ENCODE assay signal across 28 mouse cellular contexts in genomic region chr14:118813111-118813510, GRCm38 (mm10). TPM values are rescaled to one million over a fixed set of nuclear protein-coding genes. Genes with fewer than 3 reads are reported as not detected.
DNase-seq lines count a peak whose midpoint lies in the region; ATAC-seq lines count a peak whose summit lies in the region.
"Had no signal": no experiment of that assay in that cellular context is flagged by ENCODE, and none has a peak within 500 bp of the region (broad histone marks: within the 10 kb centered on the region; RNA-seq: fewer than 3 reads in every experiment).

No protein-coding gene starts in this region.

- 0 out of 2 replicates have a peak, but pooled peaks cover 17% of the 10 kb centered on the region for H3K27me3 ChIP-seq in heart, embryonic 10.5 days (ENCODE audit: insufficient read depth, poor library complexity, severe bottlenecking)
- H3K27me3 ChIP-seq in midbrain, embryonic 11.5 days (ENCODE audit: control insufficient read depth, insufficient read depth, low read length) = no peaks in the 10 kb centered on the region
- peaks cover 7% of the 10 kb centered on the region; the same call in 1 of the 2 replicates for H3K27me3 ChIP-seq in midbrain, embryonic 10.5 days (ENCODE audit: low read depth, poor library complexity, severe bottlenecking)
- H3K27me3 ChIP-seq: embryonic facial prominence, embryonic 13.5 days; forebrain, embryonic 15.5 days; hindbrain, embryonic 15.5 days had no signal

- WGBS in heart, embryonic 10.5 days = 68% methylated on average over 7 of the region's 7 CpGs
- WGBS in midbrain, embryonic 11.5 days = 74% methylated on average over 7 of the region's 7 CpGs
- WGBS in midbrain, embryonic 10.5 days = 76% methylated on average over 7 of the region's 7 CpGs

- H3K9me3 ChIP-seq in heart, embryonic 10.5 days = no peaks in the 10 kb centered on the region
- no peaks in the 10 kb centered on the region for H3K9me3 ChIP-seq in midbrain, embryonic 11.5 days (ENCODE audit: control insufficient read depth, low read length)
- H3K9me3 ChIP-seq in midbrain, embryonic 10.5 days (replicated peaks) = 0 out of 2 replicates have a peak, but pooled peaks cover 5% of the 10 kb centered on the region
- H3K9me3 ChIP-seq: embryonic facial prominence, embryonic 13.5 days; forebrain, embryonic 15.5 days; heart, embryonic 15.5 days; hindbrain, embryonic 12.5 days; hindbrain, embryonic 15.5 days had no signal

- intact Hi-C loops in heart, postnatal 10 days (cut with DNase I) = no loop called here

- ATAC-seq in midbrain, embryonic 11.5 days (ENCODE audit: low FRiP score) = no peak
- ATAC-seq: activated CD4-positive, CD25-positive, alpha-beta regulatory T cell, adult 4 months; forebrain, embryonic 15.5 days; intestine, postnatal 0 days had no signal

- H3K9ac ChIP-seq in midbrain, embryonic 11.5 days (ENCODE audit: low read length) = no peak overlapping the region
- H3K9ac ChIP-seq: embryonic facial prominence, embryonic 13.5 days; forebrain, embryonic 12.5 days; forebrain, embryonic 15.5 days; heart, embryonic 12.5 days; heart, embryonic 15.5 days; hindbrain, embryonic 12.5 days; hindbrain, embryonic 15.5 days had no signal

- no peak overlapping the region for H3K27ac ChIP-seq in heart, embryonic 10.5 days
- no peak overlapping the region for H3K27ac ChIP-seq in midbrain, embryonic 11.5 days (ENCODE audit: low read depth, low read length)
- no peak overlapping the region for H3K27ac ChIP-seq in midbrain, embryonic 10.5 days (replicated peaks)
- H3K27ac ChIP-seq: embryonic facial prominence, embryonic 10.5 days; embryonic facial prominence, embryonic 13.5 days; forebrain, embryonic 12.5 days; forebrain, embryonic 15.5 days; gastrocnemius, adult 2 months; heart, embryonic 15.5 days; hindbrain, embryonic 12.5 days; hindbrain, embryonic 15.5 days had no signal

- H3K36me3 ChIP-seq in heart, embryonic 10.5 days = no peaks in the 10 kb centered on the region
- H3K36me3 ChIP-seq in midbrain, embryonic 11.5 days (ENCODE audit: control insufficient read depth, insufficient read depth, low read length) = no peaks in the 10 kb centered on the region
- H3K36me3 ChIP-seq in midbrain, embryonic 10.5 days = no peaks in the 10 kb centered on the region
- H3K36me3 ChIP-seq: embryonic facial prominence, embryonic 10.5 days; embryonic facial prominence, embryonic 13.5 days; forebrain, embryonic 12.5 days; forebrain, embryonic 15.5 days; heart, embryonic 12.5 days; heart, embryonic 15.5 days; hindbrain, embryonic 12.5 days; hindbrain, embryonic 15.5 days had no signal

- no peak overlapping the region for H3K4me2 ChIP-seq in midbrain, embryonic 11.5 days
- H3K4me2 ChIP-seq: embryonic facial prominence, embryonic 13.5 days; forebrain, embryonic 12.5 days; forebrain, embryonic 15.5 days; heart, embryonic 12.5 days; heart, embryonic 15.5 days; hindbrain, embryonic 12.5 days; hindbrain, embryonic 15.5 days had no signal

- no peak overlapping the region for H3K4me3 ChIP-seq in heart, embryonic 10.5 days
- no peak overlapping the region for H3K4me3 ChIP-seq in midbrain, embryonic 11.5 days (ENCODE audit: low read depth, low read length)
- H3K4me3 ChIP-seq in midbrain, embryonic 10.5 days = no peak overlapping the region
- H3K4me3 ChIP-seq: embryonic facial prominence, embryonic 10.5 days; embryonic facial prominence, embryonic 13.5 days; erythroblast, embryonic 14.5 days; forebrain, embryonic 12.5 days; forebrain, embryonic 15.5 days; gastrocnemius, adult 2 months; heart, embryonic 12.5 days; heart, embryonic 15.5 days; hindbrain, embryonic 12.5 days; hindbrain, embryonic 15.5 days had no signal

- 0 out of 2 replicates have a peak, but pooled peaks cover 9% of the 10 kb centered on the region for H3K4me1 ChIP-seq in heart, embryonic 10.5 days
- H3K4me1 ChIP-seq in midbrain, embryonic 11.5 days (ENCODE audit: control insufficient read depth, insufficient read depth, low read length) = no peaks in the 10 kb centered on the region; the same call in 1 of the 2 replicates
- H3K4me1 ChIP-seq in midbrain, embryonic 10.5 days = no peaks in the 10 kb centered on the region
- H3K4me1 ChIP-seq: embryonic facial prominence, embryonic 10.5 days; forebrain, embryonic 12.5 days; forebrain, embryonic 15.5 days; hindbrain, embryonic 12.5 days; hindbrain, embryonic 15.5 days had no signal

- DNase-seq in cerebellum, postnatal 10 days = peak; percentile 29 to 36
- no peak for DNase-seq in cerebellum, adult 8-10 months
- peak; percentile 28 to 31 for DNase-seq in heart, postnatal 10 days
- no peak for DNase-seq in heart, embryonic 10.5 days (ENCODE audit: low spot score)
- DNase-seq in midbrain, embryonic 11.5 days (ENCODE audit: low spot score, missing footprints) = peak; percentile 19
- DNase-seq in midbrain, embryonic 10.5 days (ENCODE audit: low spot score) = no peak
- DNase-seq: adrenal gland, adult 8-10 months; adrenal gland, postnatal 25 days; cerebellum, adult 18-20 months; cerebellum, adult 9-11 months; cerebellum, postnatal 36 days; embryo, embryonic 11 days; gastrocnemius, adult 2 months; gastrocnemius, postnatal 14 days; heart, adult 18-20 months; heart, postnatal 14 days had no signal

RNA-seq across cellular contexts. Expression of gene Cldn10, which starts 25.4 kb away (rescaled TPM):
- under 1 TPM in 1 of 2 experiments, not detected in 1; 0.60 TPM for total RNA-seq in heart, postnatal 10 days (2021)
- polyA plus RNA-seq in heart, embryonic 10.5 days (2016; fragmentation: Nextera tagmentation; extraction: Ambion mirVana) = 0.15 and 0.70 TPM in 2 replicates
- 0.66 and 0.86 TPM in 2 replicates for polyA plus RNA-seq in midbrain, embryonic 11.5 days (2014; fragmentation: Nextera tagmentation; extraction: Ambion mirVana)
- polyA plus RNA-seq in midbrain, embryonic 10.5 days (2016; fragmentation: Nextera tagmentation; extraction: Ambion mirVana) = 0.99 and 1.4 TPM in 2 replicates
- total RNA-seq: gastrocnemius, adult 2 months; gastrocnemius, postnatal 14 days; hematopoietic stem cell, adult 5-6 weeks had no signal
- polyA plus RNA-seq: erythroblast, embryonic 14.5 days had no signal

Comparison
In these comparisons a context has a peak if more than half of its experiments do, and no peak if none do; other contexts are left out.
1. DNase-seq: peak in cerebellum, postnatal 10 days (2 of 2), heart, postnatal 10 days (2 of 2) and midbrain, embryonic 11.5 days (single experiment); none in cerebellum, adult 8-10 months (single experiment), heart, embryonic 10.5 days (single experiment) and midbrain, embryonic 10.5 days (single experiment).